Mouse (Mus musculus) lung, postnatal 0 days (tissue): ENCODE measurements around the gene Opcml.

ENCODE experiments used
- CTCF ChIP-seq: IDR thresholded peaks from 2 replicates; pipeline ENCODE4 v1.5.1; 2016; ENCODE audit warnings: antibody characterized with exemption, mild to moderate bottlenecking
- EP300 ChIP-seq: IDR thresholded peaks from 2 replicates; pipeline ENCODE4 v1.6.1; 2016; ENCODE audit warnings: antibody characterized with exemption, mild to moderate bottlenecking, control low read depth

GRCm38 (mm10) chr9:28439433-28440191, 649.0 kb downstream of the Opcml start:
- TF ChIP-seq CTCF (no peak), EP300 (no peak)
